15 mouse cellular contexts compared by ENCODE assay signal in the genomic region with DNA sequence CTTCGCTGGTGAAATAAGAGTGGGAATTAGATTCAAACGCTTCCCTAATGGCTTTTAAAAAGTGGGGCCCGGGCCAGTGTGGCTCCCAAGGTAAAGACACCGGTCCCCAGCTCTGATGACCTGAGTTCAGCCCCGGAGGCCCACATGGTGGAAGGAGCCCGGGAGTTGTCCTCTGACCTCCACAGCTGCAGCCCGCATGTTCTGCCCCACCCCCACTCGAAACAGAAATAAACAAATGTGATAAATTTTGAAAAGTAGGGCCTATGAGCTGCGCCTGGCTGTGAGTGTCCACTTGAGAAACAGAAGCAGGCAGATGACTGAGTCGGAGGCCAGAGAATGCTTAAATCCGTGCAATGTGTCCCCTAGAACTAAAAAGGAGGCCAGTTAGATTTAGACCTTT.
"Had no signal": no experiment of that assay in that cellular context is flagged by ENCODE, and none has a peak within 500 bp of the region (broad histone marks: within the 10 kb centered on the region; RNA-seq: fewer than 3 reads in every experiment).

No protein-coding gene starts in this region.

- H3K27ac ChIP-seq: macrophage; midbrain, embryonic 15.5 days had no signal

- H3K36me3 ChIP-seq: midbrain, embryonic 15.5 days had no signal

- H3K27me3 ChIP-seq: liver, embryonic 13.5 days; megakaryocyte, embryonic 14.5 days; midbrain, embryonic 15.5 days had no signal

- DNase-seq: kidney, adult 11 months; kidney, adult 9 months; kidney, postnatal 14 days; left cerebral cortex, postnatal 4 days; liver; liver, embryonic 13.5 days; liver, postnatal 0 days; right cerebral cortex, adult 18-20 months; right cerebral cortex, postnatal 25 days; thymus, adult 2 months; thymus, postnatal 25 days had no signal

- ATAC-seq: liver, postnatal 0 days; midbrain, embryonic 15.5 days had no signal

- H3K4me2 ChIP-seq: liver, embryonic 13.5 days; midbrain, embryonic 11.5 days; midbrain, embryonic 15.5 days had no signal

- H3K9me3 ChIP-seq: liver, embryonic 13.5 days; megakaryocyte, embryonic 14.5 days; midbrain, embryonic 15.5 days had no signal

- H3K4me3 ChIP-seq: liver, embryonic 13.5 days; megakaryocyte, embryonic 14.5 days; midbrain, embryonic 15.5 days had no signal

- H3K9ac ChIP-seq: liver, embryonic 13.5 days; liver, postnatal 0 days; midbrain, embryonic 15.5 days had no signal
